Mouse (Mus musculus) lung, postnatal 0 days (tissue): ENCODE data around the gene 1700034J05Rik.

Experiments used
- CTCF ChIP-seq: IDR thresholded peaks from 2 replicates; pipeline ENCODE4 v1.5.1; 2016; ENCODE audit warnings: antibody characterized with exemption, mild to moderate bottlenecking
- EP300 ChIP-seq: IDR thresholded peaks from 2 replicates; pipeline ENCODE4 v1.6.1; 2016; ENCODE audit warnings: antibody characterized with exemption, mild to moderate bottlenecking, control low read depth

DNA sequence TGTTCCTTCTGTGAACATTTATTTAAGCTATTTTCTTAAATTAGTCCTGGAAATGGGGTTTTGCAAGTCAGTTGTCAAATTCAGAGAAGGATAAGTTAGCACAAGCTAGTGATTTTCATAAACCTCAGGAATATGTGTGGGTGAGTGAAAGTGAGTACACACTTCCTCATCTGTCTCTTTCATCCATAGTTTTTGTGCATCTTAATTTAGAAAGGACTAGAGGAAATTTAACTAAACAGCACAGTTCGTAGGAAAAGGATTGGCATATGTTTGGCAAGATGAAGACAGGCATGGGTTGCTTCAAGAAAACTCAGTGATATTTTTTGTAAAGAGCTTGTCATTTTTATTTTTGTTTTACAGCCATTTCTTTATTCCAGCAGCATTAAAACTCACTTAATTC, 2.7 kb upstream of the 1700034J05Rik start:
- TF ChIP-seq CTCF, result no peak
- no peak for TF ChIP-seq EP300
